Mouse (Mus musculus) layer of hippocampus, postnatal 25 days (tissue): ENCODE results near the gene Ednra. TPM values are rescaled to one million over a fixed set of nuclear protein-coding genes. Genes with fewer than 3 reads are reported as not detected.

Source experiments
- DNase-seq, 2 experiments: peaks; one replicate each; pipeline ENCODE4 v3.0.0; 2022; ENCODE audit warnings: mixed read lengths in 2 of 2, low spot score in 1 of 2; ENCODE audit errors: extremely low spot score in 1 of 2
- total RNA-seq, 2 experiments: library from RNA; stranded (reverse); gene quantifications; 2 replicates each; pipeline ENCODE4 v1.2.3; 2021

The Ednra gene
- 1 to 10 TPM; 4.4 to 5.6 TPM for total RNA-seq

GRCm38 (mm10) chr8:77724046-77724930 lies at the start of gene Ednra:
Gene Ednra (minus strand): TSS chr8:77724464.
- DNase-seq = peak; percentile 13 to 17

- DNase-seq = no peak
Measured at GRCm38 (mm10) chr8:77773831-77774230, 49.6 kb upstream of the Ednra start.

- DNase-seq = no peak
Measured at GRCm38 (mm10) chr8:77773256-77773655, 49.0 kb upstream of the Ednra start.

- no peak for DNase-seq
Measured at GRCm38 (mm10) chr8:77772210-77772886, 48.1 kb upstream of the Ednra start.

- no peak for DNase-seq
Measured at GRCm38 (mm10) chr8:77770966-77771365, 46.7 kb upstream of the Ednra start.

- no peak for DNase-seq
Measured at GRCm38 (mm10) chr8:77768916-77769315, 44.7 kb upstream of the Ednra start.

GRCm38 (mm10) chr8:77764253-77764652 lies 40.0 kb upstream of the Ednra start:
- DNase-seq = no peak

- DNase-seq = no peak
Measured at GRCm38 (mm10) chr8:77762967-77763366, 38.7 kb upstream of the Ednra start.

GRCm38 (mm10) chr8:77755441-77755840 lies 31.2 kb upstream of the Ednra start:
- DNase-seq = no peak

- no peak for DNase-seq
Measured at GRCm38 (mm10) chr8:77753796-77754195, 29.5 kb upstream of the Ednra start.

- DNase-seq = no peak
Measured at GRCm38 (mm10) chr8:77752041-77752440, 27.8 kb upstream of the Ednra start.

- DNase-seq = no peak
Measured at GRCm38 (mm10) chr8:77750407-77750806, 26.1 kb upstream of the Ednra start.

- no peak for DNase-seq
Measured at GRCm38 (mm10) chr8:77744476-77744875, 20.2 kb upstream of the Ednra start.

GRCm38 (mm10) chr8:77742395-77742794 lies 18.1 kb upstream of the Ednra start:
- DNase-seq = no peak

GRCm38 (mm10) chr8:77741050-77741777 lies 16.9 kb upstream of the Ednra start:
- DNase-seq = no peak

GRCm38 (mm10) chr8:77738419-77738818 lies 14.2 kb upstream of the Ednra start:
- no peak for DNase-seq

GRCm38 (mm10) chr8:77737327-77737726 lies 13.1 kb upstream of the Ednra start:
- DNase-seq = no peak

GRCm38 (mm10) chr8:77733792-77734191 lies 9.5 kb upstream of the Ednra start:
- no peak for DNase-seq

GRCm38 (mm10) chr8:77732964-77733363 lies 8.7 kb upstream of the Ednra start:
- DNase-seq = no peak

GRCm38 (mm10) chr8:77725406-77725805 lies 1.1 kb upstream of the Ednra start:
- DNase-seq = no peak

- DNase-seq = peak in 1 of 2 experiments; percentile 5
Measured at GRCm38 (mm10) chr8:77723534-77724045, 674 bp downstream of the Ednra start.
